Mouse (Mus musculus) gastrocnemius, postnatal 36 days (tissue): ENCODE measurements around the gene Sell. TPM values are rescaled to one million over a fixed set of nuclear protein-coding genes. Genes with fewer than 3 reads are reported as not detected.
"Not testable (repeated sequence)": the region's sequence is repeated elsewhere in the genome, so short reads cannot be mapped to it uniquely, and the experiment has no call there.

ENCODE experiments used
- DNase-seq, 2 experiments: peaks; one replicate each; pipeline ENCODE4 v3.0.0; 2022
- intact Hi-C: fragments of 180-260 bp; cut with DNase I; formaldehyde crosslinking; loops from one replicate; pipeline ENCODE4 v1.15.1; 2025
- long read RNA-seq, 2 experiments: library from polyadenylated mRNA; stranded (forward); transcript quantifications; one replicate each; pipeline ENCODE4 v2.0.0; 2021
- total RNA-seq, 2 experiments: library from RNA; stranded (reverse); gene quantifications; 2 replicates each; pipeline ENCODE4 v1.2.3; 2021

Gene Sell
- under 1 TPM; 0.12 to 0.41 TPM for total RNA-seq
- long read RNA-seq, experiment 1 = 0 reads
- long read RNA-seq, experiment 2 = 0 reads

DNA sequence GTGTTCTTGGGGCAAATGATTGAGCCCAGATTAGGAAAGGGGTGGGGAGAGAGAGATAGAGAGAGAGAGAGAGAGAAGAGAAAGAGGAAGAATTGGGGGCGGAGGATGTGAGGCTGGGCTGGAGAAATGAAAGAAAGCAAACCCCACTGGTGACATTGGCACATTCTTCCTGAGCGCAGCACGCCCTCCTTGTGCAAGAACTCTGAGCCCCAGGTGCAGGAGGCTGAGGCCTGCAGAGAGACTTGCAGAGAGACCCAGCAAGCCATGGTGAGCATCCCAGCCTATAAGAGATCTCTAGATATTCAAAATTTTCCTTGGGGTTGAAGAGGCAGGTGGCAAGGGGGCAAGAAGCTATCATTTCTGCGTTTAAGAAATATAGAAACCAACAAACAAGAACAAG lies at the start of gene Sell:
TSS of gene Sell (plus strand) at position 58 of the 400 bp plus-strand sequence.
- intact Hi-C loops = loop anchor here (5.0 kb wide), 1 partner anchor 75 kb away; no protein-coding TSS in a partner anchor
- DNase-seq = no peak

DNA sequence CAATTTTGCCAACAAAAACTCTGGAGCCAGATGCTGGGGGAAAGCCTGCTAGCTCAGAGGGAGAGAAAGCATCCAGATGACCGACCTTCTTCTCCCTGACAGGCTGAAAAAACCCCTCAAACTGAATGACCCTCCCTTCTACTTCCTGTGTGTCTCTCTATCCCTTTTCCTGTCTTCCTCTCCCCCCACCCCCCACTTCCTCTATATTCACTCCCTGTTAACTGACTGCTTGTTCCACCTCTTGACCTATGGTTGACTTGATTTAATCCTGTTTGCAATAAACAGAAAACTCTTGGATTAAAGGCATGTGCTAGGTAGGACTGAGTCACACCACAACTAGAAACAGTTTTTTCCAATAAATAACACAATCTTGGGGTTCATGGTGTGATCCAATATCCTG lies 47.2 kb upstream of the Sell start:
- DNase-seq = no peak
- intact Hi-C loops = no loop called here

DNA sequence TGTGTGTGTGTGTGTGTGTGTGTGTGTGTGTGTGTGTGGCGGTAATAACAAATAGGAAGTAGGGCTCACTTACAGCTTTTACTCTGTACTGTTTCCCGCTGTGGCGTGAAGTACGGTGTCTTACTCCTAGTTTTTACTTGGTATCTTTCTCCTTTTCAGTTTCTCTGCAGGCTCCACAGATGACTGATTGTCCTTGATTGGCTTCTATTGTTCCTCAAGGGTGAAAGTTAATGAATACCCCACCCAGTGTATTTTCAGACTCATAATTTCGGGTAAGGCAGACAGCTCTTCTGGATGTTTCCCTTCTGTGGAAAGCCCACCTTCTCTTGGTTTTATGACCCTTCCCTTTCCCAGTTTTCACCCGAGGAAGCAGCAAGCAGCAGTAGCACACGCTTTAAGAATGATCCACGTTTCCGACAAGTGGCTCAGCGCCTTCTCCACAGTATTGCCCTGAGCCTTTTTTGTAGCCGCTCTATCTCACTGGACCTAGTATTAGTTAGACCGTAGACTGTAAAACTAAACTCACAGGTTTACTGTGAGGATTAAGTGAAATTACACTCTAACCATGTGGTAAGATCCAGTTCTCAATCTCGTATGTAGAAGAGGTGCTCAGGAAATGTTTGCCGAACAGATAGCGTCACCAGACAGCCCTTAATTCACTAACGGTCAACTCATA lies 43.4 kb upstream of the Sell start:
- intact Hi-C loops = no loop called here

DNA sequence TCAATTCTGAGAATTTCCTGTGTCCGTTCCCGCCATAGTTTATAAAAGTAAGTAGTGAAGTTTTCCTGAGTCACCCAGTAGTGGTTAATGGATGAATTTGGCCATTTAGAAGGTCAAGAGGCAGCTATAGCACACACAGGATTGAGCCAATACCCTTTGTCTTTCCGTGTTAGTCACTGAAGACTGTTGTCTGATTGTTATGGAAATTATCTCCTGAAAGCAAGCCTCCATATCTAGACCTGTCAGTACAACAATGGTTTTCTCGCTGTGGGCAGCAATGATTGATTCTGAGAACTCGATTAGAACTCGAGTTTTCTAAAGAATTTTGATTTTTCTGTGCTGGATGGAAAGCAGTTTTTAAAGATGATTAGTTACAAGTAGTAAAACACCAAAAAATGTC lies 42.0 kb upstream of the Sell start:
- intact Hi-C loops = no loop called here
- no peak for DNase-seq

More for the DNA sequence above, 43.4 kb upstream of the Sell start:
- no peak for DNase-seq

DNA sequence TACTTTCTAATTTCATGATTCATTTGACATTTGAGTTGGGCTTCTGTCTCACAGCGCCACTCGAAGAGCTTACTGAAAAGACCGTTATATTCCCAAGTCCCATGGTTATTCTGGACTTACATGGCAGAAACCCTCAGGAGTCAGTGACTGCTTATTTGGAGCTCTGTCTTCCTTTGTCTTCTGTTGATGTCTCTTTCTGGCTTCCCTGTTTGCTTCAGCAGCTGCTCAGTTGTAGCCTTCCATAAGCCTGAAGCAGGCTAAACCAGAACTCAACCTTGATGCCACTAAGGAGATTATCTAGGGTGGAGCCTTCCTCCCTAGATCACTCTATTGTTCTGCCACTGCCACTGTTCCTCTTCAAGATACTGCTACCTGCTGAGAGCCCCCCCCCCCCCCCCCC lies 41.0 kb upstream of the Sell start:
- intact Hi-C loops, DNase-seq: not testable (repeated sequence)

DNA sequence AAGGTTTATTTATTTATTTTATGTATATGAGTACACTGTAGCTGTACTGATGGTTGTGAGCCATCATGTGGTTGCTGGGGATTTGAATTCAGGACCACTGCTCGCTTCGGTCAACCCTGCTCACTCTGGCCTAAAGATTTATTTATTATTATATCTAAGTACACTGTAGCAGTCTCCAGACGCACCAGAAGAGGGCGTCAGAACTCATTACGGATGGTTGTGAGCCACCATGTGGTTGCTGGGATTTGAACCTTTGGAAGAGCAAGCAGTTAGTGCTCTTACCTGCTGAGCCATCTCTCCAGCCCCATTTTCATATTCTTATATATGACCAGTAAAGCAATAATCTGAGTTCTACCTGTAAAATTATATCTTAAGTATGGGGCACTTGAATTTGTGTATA lies 39.7 kb upstream of the Sell start:
- intact Hi-C loops, DNase-seq: not testable (repeated sequence)

DNA sequence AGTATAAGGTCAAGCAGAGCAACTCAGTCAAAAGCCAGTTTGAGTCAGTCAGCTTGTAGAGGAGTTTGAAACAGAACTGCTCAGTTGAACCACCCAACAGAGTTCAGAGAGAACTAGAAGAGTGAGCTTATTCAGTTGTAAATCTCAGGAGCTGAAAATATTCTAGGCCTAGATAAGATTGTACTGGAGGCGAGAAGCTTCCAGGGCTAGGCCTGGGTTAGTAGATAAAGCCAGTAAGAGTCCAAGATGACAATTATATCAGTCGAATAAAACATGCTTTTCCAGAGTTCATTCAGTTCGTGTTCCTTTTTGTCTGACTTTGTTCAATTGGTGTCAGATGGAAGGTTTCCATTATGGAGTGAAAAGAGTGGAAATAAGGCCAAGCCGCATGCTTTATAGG lies 36.1 kb upstream of the Sell start:
- DNase-seq = no peak
- intact Hi-C loops = no loop called here

DNA sequence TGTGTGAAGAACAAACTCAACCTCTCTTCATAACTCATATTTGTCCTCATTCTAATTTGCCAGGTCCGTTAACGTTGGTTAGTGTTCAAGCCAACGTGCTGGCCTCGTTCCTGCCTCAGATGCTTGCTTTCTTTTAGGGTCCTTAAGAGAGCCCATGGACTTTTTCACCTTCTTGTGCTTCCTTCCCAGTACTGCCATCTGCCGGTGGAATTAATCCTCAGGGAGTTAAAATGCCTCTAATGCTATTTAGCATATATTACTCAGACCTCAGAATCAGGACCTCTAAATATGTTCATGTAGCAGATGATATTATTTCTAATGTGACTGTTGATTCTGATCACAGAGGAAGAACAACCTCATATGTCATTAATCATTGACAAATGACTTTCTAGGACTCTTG lies 34.4 kb upstream of the Sell start:
- DNase-seq = no peak
- intact Hi-C loops = no loop called here

DNA sequence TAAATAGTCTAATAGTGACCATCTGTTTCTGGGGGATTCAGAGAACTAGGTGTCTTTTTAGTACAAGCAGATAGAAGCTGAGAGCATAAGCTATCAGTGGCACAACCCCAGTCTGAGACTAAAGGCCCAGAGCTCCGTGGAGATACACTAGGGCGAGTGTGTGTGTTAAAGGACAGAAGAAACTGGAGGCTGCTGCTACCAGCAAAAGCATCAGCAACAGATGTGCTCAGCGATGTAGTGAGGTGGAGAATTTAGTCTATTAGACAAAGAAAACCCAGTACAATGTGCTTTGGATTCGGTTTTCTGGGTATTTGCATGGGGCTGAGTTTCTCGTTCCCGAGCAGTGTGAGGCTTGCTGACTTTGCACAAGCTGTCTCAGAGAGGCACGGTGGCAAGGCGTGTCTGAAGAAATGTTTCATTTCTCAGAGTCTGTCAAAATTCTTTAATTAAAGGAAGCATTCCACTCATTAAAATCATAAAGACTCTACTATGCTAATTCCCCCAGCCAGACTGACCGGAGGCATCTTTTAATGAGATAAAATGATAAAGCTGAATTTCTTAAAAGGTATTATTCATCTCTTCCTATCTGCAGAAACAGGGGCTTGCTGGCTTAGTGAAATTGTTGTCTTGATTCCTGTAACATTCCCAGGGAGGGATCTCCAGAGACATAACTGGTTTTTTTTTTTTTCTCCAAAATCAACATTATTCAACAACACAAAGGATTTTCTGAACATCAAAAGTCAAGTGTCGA lies 21.2 kb upstream of the Sell start:
- no peak for DNase-seq
- intact Hi-C loops = no loop called here

DNA sequence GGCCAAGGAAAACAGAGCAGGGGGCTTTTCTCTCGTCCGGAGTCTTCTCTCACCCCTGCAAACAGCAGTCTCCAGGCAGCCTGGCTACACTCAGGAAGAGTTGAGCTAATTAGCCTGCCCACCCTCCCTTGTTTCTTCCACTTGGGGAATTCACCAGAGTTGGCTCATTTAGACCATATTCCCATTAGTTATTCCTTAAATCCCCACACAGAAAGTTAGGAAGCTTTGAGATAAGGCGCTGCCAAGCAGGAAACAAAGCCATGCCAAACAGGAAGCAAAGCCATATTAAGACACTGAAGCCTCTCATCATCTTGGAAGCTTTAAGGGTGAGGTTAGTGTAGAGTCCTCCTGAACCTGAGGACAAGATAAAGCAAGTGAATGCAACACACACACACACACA lies 18.2 kb upstream of the Sell start:
- intact Hi-C loops = no loop called here
- no peak for DNase-seq

DNA sequence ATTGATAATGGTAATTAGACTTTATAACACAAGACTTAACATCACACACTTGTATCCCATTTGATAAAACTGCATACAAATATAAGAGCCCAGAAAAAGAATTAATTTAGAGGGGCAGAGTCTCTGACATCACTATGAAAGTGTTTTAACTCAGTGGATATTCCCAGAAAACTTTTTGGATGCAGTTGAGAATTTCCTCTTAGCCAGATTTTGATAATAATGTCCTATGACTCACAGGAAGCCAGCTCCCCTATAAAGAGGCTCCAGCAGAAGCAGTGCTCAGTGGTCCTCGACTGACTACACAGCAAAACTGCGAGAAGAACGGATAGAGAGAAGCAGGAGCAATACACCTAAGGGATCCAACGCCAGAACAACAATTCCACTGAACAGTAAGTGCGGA lies 13.8 kb upstream of the Sell start, which contains the start of gene Sele:
TSS of gene Sele (plus strand) at position 301 of the 400 bp plus-strand sequence.
- intact Hi-C loops = no loop called here
- no peak for DNase-seq

DNA sequence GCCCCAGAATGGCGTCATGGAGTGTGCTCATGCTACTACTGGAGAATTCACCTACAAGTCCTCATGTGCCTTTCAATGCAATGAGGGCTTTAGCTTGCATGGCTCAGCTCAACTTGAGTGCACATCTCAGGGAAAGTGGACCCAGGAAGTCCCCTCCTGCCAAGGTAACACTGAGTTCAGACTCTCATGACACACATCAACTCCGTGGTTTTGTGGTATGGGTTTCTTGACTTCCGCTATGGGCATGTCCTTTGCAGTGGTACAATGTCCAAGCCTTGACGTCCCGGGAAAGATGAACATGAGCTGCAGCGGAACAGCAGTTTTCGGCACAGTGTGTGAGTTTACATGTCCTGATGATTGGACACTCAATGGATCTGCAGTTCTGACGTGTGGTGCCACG lies 8.2 kb upstream of the Sell start:
- no peak for DNase-seq
- intact Hi-C loops = no loop called here

DNA sequence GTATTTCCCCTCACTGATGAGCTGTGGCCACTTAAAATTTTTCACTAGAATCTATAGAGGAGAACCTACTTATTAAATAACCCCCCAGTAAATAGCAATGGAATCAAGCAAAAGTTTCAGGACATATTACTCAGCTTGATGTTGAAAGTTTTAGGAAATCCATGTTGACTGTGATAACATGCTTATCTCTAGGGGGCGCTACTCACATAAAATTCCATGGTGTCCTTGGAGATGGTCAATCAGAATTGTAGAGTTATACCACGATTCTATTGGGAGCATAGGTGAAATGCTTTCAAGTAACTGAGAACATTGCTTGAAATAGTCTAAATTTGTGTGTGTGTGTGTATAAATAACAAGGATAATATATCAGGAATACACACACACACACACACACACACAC lies 7.0 kb upstream of the Sell start:
- no peak for DNase-seq
- intact Hi-C loops = no loop called here

DNA sequence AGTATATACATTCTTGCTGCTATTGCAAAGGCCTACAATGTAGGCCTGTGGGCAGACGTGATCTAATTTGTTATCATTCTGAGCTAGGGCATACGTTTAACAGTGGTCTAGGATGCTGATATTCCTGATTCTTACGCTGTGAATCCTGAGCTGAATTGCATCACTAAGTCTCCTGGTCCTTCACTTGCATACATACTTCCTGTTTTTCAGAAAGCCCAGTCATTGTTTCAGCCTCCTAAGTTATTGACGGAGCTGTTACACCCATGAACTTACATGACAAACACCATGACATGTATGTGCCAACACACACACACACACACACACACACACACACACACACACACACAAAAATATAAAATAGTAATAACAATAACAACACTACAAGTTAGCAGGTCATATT lies 1.7 kb upstream of the Sell start:
- intact Hi-C loops = loop anchor here (5.0 kb wide), 1 partner anchor 77 kb away; no protein-coding TSS in a partner anchor
- DNase-seq = no peak

DNA sequence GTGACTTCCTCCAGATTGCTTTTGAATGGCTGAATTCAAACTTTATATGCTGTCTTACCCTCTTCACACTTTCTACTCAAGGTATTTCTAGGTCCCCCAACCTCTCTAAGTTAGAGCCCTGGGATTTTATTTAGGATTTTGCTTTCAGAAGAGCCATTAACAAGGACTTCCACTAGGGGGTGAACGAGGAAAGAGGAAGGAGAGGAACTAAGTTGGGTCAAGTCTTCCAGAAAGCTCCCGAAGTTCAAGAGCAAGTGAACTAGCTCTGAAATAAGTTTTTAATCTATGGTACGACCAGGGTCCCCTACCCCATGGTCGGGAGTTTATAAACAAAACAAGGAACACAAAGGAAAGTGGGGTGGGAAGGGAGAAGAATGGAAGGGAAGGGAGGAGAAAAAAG lies 504 bp upstream of the Sell start:
- no peak for DNase-seq
- intact Hi-C loops = loop anchor here (5.0 kb wide), 1 partner anchor 76 kb away; no protein-coding TSS in a partner anchor

DNA sequence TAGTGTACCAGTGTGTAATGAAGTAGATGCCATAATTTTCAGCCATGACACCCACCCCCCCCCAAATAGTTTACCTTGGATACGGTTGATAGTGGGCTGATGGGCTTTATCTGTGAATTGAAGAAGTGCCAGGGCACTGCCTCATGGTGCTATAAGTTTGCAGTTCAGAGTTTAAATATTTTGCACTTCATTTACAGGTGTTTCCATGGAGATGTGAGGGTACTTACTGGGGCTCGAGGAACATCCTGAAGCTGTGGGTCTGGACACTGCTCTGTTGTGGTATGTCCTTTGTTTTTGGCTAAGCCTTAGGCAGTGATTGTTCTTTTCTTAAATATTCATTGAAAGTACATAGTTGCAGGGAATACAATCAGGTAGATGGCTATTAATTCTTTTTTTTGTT lies 1.1 kb downstream of the Sell start:
- intact Hi-C loops = loop anchor here (5.0 kb wide), 1 partner anchor 74 kb away; no protein-coding TSS in a partner anchor
- DNase-seq = no peak

DNA sequence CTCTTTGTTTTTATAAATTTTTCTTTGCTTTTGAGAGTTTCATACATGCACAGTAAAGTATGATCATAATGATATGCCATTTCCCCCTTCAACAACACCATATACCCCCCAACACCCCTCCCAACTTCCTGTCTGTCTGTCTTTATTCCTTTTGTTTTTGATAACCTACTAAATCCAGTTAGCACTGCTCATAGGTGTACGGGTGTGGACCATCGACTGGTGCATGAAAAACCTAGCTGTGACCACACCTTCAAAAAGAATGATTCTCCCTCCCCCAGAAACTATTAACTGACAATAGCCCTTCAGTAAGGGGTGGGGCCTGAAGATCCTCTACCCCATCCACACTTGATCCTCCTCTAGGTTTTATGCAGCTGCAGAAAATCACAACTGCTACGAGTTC lies 2.0 kb downstream of the Sell start:
- intact Hi-C loops = loop anchor here (5.0 kb wide), 1 partner anchor 74 kb away; no protein-coding TSS in a partner anchor
- DNase-seq = no peak

DNA sequence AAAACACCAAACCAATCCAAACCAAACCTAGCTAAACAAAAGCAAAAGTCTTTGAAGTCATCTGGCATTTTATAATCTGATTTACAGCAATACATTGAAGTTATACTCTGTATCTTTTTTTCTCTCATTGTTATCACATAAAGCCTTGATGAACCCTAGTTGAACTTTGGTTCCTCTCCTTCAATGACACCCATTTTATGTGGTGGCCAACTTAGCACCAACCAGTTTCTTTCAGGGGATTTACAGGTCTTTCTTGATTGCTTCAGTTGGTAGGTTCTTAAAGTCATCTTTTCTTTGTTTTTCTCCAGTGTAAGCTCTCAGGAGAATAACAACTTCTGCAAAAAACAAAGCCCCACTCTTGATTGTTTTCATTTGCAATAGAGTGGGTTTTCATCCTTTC lies 7.5 kb downstream of the Sell start:
- DNase-seq = no peak
- intact Hi-C loops = no loop called here

DNA sequence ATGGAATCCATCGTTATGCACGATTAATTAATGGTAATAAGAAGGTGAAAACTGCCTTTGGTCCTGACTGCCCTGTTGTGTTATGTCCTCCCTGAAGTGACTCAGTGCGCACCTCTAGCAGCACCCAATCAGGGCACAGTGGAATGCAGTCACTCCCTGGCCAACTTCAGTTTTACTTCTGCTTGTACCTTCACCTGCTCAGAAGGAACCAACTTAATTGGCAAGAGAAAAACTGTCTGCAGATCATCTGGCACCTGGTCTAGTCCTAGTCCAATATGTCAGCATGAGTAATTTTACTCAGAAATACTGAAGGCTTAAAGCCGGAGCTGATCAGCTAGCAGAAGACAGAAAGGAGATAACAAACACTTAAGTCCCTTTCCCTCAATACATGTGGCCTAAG lies 8.7 kb downstream of the Sell start:
- intact Hi-C loops = no loop called here
- no peak for DNase-seq

DNA sequence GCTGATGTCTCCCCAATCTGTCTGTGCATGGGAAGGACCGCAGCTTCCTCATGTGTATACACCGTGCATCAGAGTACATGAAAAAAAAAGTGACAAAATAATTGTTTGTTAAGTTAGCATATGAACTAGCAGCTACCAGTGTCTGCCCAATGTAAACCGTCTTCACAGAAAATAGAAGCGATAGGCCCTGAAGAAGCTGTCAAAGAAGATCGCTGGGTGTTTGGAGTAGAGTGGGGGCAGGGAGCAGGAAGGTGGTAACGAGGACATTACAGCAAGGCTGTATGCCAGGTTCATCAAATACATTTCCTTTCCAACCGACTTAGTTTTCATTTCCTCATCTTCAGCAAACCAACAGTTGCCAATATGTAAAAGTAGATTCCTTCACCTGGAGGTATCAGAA lies 9.3 kb downstream of the Sell start:
- DNase-seq = no peak
- intact Hi-C loops = no loop called here

DNA sequence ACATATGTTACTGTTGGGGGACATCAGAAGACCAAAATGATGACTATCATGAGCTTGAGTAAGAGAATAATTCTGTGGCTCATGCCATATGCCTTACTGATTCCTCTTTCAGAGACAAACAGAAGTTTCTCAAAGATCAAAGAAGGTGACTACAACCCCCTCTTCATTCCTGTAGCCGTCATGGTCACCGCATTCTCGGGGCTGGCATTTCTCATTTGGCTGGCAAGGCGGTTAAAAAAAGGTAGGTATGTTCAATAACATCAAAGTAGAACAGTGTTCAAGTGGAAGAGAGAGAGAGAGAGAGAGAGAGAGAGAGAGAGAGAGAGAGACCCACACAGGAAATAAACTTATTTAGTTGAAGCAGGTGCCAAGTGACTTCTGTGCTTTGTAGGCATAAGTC lies 10.2 kb downstream of the Sell start:
- DNase-seq = no peak
- intact Hi-C loops = no loop called here

DNA sequence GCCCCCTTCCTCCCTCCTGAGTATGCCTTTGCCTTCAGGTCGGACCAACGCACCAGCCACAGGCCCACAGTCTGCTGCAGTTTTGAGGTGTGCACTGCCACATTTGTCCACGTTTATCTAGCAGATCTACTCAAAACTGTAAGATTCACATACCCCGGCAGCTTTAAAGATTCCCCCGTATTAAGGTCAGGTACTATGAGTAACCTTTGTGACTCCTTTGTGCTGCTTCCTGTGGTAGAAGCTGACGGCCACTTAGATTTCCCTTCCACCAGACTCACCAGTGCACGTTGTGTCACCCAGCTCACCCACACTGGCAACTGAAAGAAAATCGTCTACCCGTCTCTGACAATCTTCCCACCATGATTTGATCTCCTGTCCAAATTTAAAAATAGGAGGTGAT lies 11.3 kb downstream of the Sell start:
- DNase-seq = no peak
- intact Hi-C loops = no loop called here
